Mouse (Mus musculus) kidney, adult 2 months (tissue): ENCODE measurements at regions not wholly inside any gene's neighbourhood (a gene's known extent, or its start where the extent isn't known, plus 50 kb on each side); places are given as distances from the start of the nearest gene placed in this dataset.

ENCODE experiments used
- CTCF ChIP-seq: fragments of 200-500 bp; conservative IDR thresholded peaks from 2 replicates; pipeline ENCODE4 v1.5.1; 2011; ENCODE audit warnings: low read depth, mild to moderate bottlenecking, control low read depth, low read length, moderate library complexity, mixed read lengths; ENCODE audit not compliant: insufficient read depth, insufficient read length
- POLR2A ChIP-seq: fragments of 200-500 bp; IDR thresholded peaks from one replicate; pipeline ENCODE4 v1.6.1; 2011; ENCODE audit warnings: low read depth, low read length, control low read depth

DNA sequence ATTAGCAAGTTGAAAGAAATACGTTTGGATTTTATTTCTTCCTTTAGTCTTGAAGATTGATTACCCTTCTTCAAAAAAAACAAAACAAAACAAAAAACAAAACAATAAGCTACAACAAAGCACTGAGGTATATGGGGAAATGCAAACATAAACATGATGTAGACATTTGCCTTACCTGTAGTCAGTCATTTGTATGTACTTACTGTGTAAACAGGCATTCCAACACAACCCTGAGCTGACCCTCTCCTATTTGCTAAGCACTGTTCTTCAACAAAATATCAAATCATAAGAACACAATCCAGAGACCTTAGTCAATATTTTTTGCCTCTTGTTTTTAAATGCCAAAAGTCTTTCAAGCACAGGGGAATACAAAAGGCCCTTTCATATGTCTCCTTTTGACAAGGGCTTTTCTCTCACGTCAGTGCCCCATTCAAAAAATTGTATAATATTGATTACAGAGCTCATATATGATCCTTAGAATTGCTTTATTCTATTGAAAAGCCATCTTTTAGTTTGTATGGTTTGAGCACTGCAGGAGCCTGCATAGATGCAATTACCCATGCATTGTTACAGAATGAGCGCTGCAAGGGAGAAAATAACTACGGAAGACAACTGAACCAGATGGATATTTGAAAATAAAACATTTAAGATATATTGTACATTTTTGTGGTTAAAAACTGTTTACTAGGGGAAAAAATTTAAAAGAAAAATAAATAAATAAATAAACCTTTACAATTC lies 326.2 kb downstream of the Csnka2ip start:
- TF ChIP-seq CTCF, result no peak
- no peak for TF ChIP-seq POLR2A
